27 mouse cellular contexts compared by ENCODE assay signal in the genomic region with DNA sequence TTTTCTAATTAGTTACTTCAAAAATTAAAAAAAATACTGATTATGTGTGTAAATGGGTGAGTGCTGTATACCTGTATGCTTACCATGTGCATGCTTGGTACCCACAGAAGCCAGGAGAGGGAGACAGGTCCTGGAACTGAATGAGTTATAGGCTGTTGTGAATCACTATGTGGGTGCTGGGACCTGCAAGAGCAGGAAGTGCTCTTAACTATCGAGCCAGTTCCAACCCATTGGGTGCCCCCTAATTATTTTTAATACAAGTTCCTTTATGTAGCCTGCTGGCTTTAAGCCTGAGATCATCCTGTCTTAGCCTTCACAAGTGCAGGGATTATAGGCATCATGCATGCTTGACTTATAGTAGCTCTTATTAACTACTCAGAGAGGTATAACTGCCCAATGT. TPM values are rescaled to one million over a fixed set of nuclear protein-coding genes. Genes with fewer than 3 reads are reported as not detected.
DNase-seq lines count a peak whose midpoint lies in the region; ATAC-seq and TF ChIP-seq lines count a peak whose summit lies in the region.
"Had no signal": no experiment of that assay in that cellular context is flagged by ENCODE, and none has a peak within 500 bp of the region (broad histone marks: within the 10 kb centered on the region; RNA-seq: fewer than 3 reads in every experiment).

No protein-coding gene starts in this region.

- H3K36me3 ChIP-seq in heart, embryonic 12.5 days, result no peaks in the 10 kb centered on the region
- H3K36me3 ChIP-seq in forebrain, embryonic 10.5 days (replicated peaks), result peaks cover 7% of the 10 kb centered on the region
- H3K36me3 ChIP-seq: embryonic facial prominence, embryonic 13.5 days; embryonic facial prominence, embryonic 15.5 days; forebrain, embryonic 15.5 days had no signal

- no peaks in the 10 kb centered on the region for H3K27me3 ChIP-seq in heart, embryonic 12.5 days (replicated peaks)
- H3K27me3 ChIP-seq in forebrain, embryonic 10.5 days (ENCODE audit: poor library complexity, severe bottlenecking), result no peaks in the 10 kb centered on the region
- H3K27me3 ChIP-seq: CH12.LX; embryonic facial prominence, embryonic 13.5 days; embryonic facial prominence, embryonic 15.5 days; forebrain, embryonic 13.5 days; forebrain, embryonic 15.5 days had no signal

- no peaks in the 10 kb centered on the region for H3K9me3 ChIP-seq in heart, embryonic 12.5 days (replicated peaks)
- no peaks in the 10 kb centered on the region for H3K9me3 ChIP-seq in forebrain, embryonic 10.5 days
- H3K9me3 ChIP-seq: embryonic facial prominence, embryonic 13.5 days; embryonic facial prominence, embryonic 15.5 days; forebrain, embryonic 13.5 days; forebrain, embryonic 15.5 days; G1E had no signal

- TF ChIP-seq CTCF in layer of hippocampus, adult 2 months (conservative IDR thresholded peaks at IDR 0.05), result peak; percentile 22; the same call in 1 of the 2 replicates

- H3K4me1 ChIP-seq in heart, embryonic 12.5 days (replicated peaks), result peaks cover 5% of the 10 kb centered on the region; the same call in 1 of the 2 replicates
- peaks cover 17% of the 10 kb centered on the region for H3K4me1 ChIP-seq in forebrain, embryonic 10.5 days

- peak; percentile 61 for DNase-seq in heart, adult 11 months
- DNase-seq in layer of hippocampus, adult 2 months (ENCODE audit: low spot score in 2 of 2), result no peak
- DNase-seq in layer of hippocampus, adult 9-10 months (ENCODE audit: low spot score), result no peak
- peak; percentile 54 for DNase-seq in retina, postnatal 1 day
- no peak for DNase-seq in retina, embryonic 14.5 days (ENCODE audit: low spot score)
- no peak for DNase-seq in forebrain, embryonic 10.5 days (ENCODE audit: extremely low spot score, low spot score)
- DNase-seq: adrenal gland, adult 8-10 months; adrenal gland, postnatal 25 days; B cell, adult 2 months; cerebellum, adult 11 months; cerebellum, adult 18-20 months; cerebellum, adult 8-10 months; cerebellum, adult 9-11 months; cerebellum, postnatal 14 days; cerebellum, postnatal 36 days; embryo, embryonic 11 days; forebrain, postnatal 0 days had no signal

- ATAC-seq in heart, embryonic 12.5 days (ENCODE audit: insufficient number of reproducible peaks, low FRiP score), result no peak
- ATAC-seq: activated CD4-positive, CD25-positive, alpha-beta regulatory T cell, adult 4 months; CD4-positive, CD25-positive, alpha-beta regulatory T cell, adult 4 months; forebrain, embryonic 13.5 days; forebrain, embryonic 15.5 days; forebrain, postnatal 0 days had no signal

- no peak overlapping the region for H3K9ac ChIP-seq in heart, embryonic 12.5 days
- H3K9ac ChIP-seq: embryonic facial prominence, embryonic 13.5 days; embryonic facial prominence, embryonic 15.5 days; forebrain, embryonic 13.5 days; forebrain, embryonic 15.5 days; forebrain, postnatal 0 days had no signal

- H3K4me2 ChIP-seq in heart, embryonic 12.5 days, result no peak overlapping the region
- H3K4me2 ChIP-seq: embryonic facial prominence, embryonic 13.5 days; embryonic facial prominence, embryonic 15.5 days; forebrain, embryonic 13.5 days; forebrain, embryonic 15.5 days had no signal

- H3K27ac ChIP-seq in heart, embryonic 12.5 days (ENCODE audit: poor library complexity, severe bottlenecking), result no peak overlapping the region
- peak overlapping the region; percentile 82 for H3K27ac ChIP-seq in layer of hippocampus, adult 2 months
- no peak overlapping the region for H3K27ac ChIP-seq in forebrain, embryonic 10.5 days
- H3K27ac ChIP-seq: embryonic facial prominence, embryonic 13.5 days; embryonic facial prominence, embryonic 15.5 days; forebrain, embryonic 13.5 days; forebrain, embryonic 15.5 days had no signal

- H3K4me3 ChIP-seq in heart, embryonic 12.5 days, result no peak overlapping the region
- no peak overlapping the region for H3K4me3 ChIP-seq in layer of hippocampus, adult 2 months
- no peak overlapping the region for H3K4me3 ChIP-seq in forebrain, embryonic 10.5 days
- H3K4me3 ChIP-seq: embryonic facial prominence, embryonic 13.5 days; embryonic facial prominence, embryonic 15.5 days; erythroblast, embryonic 14.5 days; forebrain, embryonic 13.5 days; forebrain, embryonic 15.5 days had no signal

- WGBS in heart, embryonic 12.5 days, result 77% methylated on average over 1 of the region's 1 CpGs
- WGBS in forebrain, embryonic 10.5 days, result 79% methylated on average over 1 of the region's 1 CpGs

RNA-seq across cellular contexts. Expression of a gene that starts 6.3 kb away (rescaled TPM):
- polyA plus RNA-seq in heart, embryonic 12.5 days (2016; fragmentation: Nextera tagmentation; extraction: Ambion mirVana), result 12.1 and 14.5 TPM in 2 replicates
- 100 to 1,000 TPM; 237 to 264 TPM for total RNA-seq in layer of hippocampus, adult 2 months (2021)
- polyA plus RNA-seq in forebrain, embryonic 10.5 days (2016; fragmentation: Nextera tagmentation; extraction: Ambion mirVana), result 13.5 and 15.1 TPM in 2 replicates

RNA-seq across cellular contexts. Expression of a gene that starts 38.9 kb away (rescaled TPM):
- polyA plus RNA-seq in heart, embryonic 12.5 days (2016; fragmentation: Nextera tagmentation; extraction: Ambion mirVana), result 26.4 and 27.1 TPM in 2 replicates
- total RNA-seq in layer of hippocampus, adult 2 months (2021), result 10 to 100 TPM; 16.5 to 18.5 TPM
- polyA plus RNA-seq in forebrain, embryonic 10.5 days (2016; fragmentation: Nextera tagmentation; extraction: Ambion mirVana), result 51.2 and 52.7 TPM in 2 replicates

Comparison
In these comparisons a context has a peak if more than half of its experiments do, and no peak if none do; other contexts are left out.
1. DNase-seq: peak in heart, adult 11 months (single experiment) and retina, postnatal 1 day (single experiment); none in layer of hippocampus, adult 2 months (0 of 2), layer of hippocampus, adult 9-10 months (single experiment), retina, embryonic 14.5 days (single experiment) and forebrain, embryonic 10.5 days (single experiment).